Mouse (Mus musculus): ENCODE data around the gene Btbd9.

GRCm38 (mm10) chr17:30183561-30183960 is 392.7 kb downstream of the Btbd9 start:
- TF ChIP-seq CTCF (IDR thresholded peaks at IDR 0.05; ENCODE audit: extremely low read depth, insufficient read depth, insufficient read length, insufficient replicate concordance) = no peak
- no peak for TF ChIP-seq POLR2A (IDR thresholded peaks at IDR 0.05; ENCODE audit: low read depth, low read length)
